Mouse (Mus musculus): ENCODE measurements at regions not wholly inside any gene's neighbourhood (a gene's known extent, or its start where the extent isn't known, plus 50 kb on each side); places are given as distances from the start of the nearest gene placed in this dataset.

DNA sequence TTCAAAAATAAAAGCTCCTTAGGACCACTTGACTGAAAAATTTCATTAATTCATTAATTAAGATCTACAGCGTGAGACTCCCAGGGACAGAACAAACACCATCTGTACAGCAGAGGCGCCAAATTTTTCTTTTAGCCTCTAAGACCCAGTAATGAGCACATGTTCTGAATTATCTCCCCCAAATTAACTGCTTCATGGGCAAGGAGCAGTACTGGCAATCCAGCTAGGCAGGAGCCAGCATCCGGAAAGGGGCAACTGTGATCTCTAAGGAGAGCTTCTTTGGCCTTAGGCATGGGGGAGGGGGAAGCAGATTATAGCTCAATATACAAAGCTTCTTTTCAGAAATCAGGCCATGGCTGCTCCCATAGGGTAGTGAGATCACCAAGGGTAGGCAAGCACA lies 278.2 kb upstream of the Castor2 start:
- no peak for DNase-seq (ENCODE audit: low spot score in 2 of 2)

- DNase-seq (ENCODE audit: low spot score in 2 of 2) = no peak
These were observed 284.0 kb upstream of the Castor2 start for GRCm38 (mm10) chr5:133815462-133815861.

- peak; percentile 11 to 19 for DNase-seq (ENCODE audit: low spot score in 2 of 2)
These were observed 285.1 kb upstream of the Castor2 start for GRCm38 (mm10) chr5:133814436-133814835.

DNA sequence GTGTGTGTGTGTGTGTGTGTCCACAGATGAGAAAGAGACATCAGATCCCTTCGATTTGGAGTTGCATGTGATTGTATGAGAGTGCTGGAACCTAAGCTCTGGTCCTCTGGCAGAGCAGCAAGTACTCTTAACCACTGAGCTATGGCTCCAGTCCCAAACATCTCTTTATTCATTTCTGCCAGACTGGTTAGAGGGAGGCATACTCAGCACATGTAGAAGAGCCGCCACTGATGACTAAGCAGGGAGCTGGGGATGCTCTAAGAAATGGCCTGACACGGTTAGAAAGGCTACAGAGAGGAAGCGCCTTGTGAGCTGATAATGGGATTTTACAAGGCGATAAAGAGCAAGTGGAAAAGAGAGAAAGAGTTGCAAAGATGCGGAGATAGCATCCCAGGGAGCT lies 287.3 kb upstream of the Castor2 start:
- no peak for DNase-seq (ENCODE audit: low spot score in 2 of 2)

DNA sequence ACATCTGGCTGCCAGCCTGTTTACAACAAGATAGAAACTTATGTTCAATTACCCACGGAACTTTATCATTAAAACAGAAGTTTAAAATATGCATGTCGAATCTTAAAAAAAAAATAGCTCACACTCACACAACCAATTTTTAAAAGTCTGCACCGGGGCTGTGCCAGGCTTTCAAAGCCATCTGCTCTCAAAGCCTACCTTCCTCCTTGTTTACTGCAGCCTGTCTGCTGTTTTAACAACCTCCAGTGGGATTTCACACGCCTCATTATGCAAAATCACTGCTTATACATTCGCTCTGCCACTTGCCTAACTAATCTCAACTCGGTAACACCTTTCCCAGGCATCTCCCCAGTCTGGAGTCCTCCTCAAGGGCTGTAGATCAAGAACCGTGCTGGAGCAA lies 292.6 kb upstream of the Castor2 start:
- DNase-seq (ENCODE audit: low spot score in 2 of 2) = peak in 1 of 2 experiments; percentile 64

GRCm38 (mm10) chr5:133802001-133802400 lies 297.5 kb upstream of the Castor2 start:
- no peak for DNase-seq (ENCODE audit: low spot score in 2 of 2)

- DNase-seq (ENCODE audit: low spot score in 2 of 2) = peak in 1 of 2 experiments; percentile 58
These were observed 303.9 kb upstream of the Castor2 start for GRCm38 (mm10) chr5:133795638-133796037.

- DNase-seq (ENCODE audit: low spot score in 2 of 2) = no peak
These were observed 308.8 kb upstream of the Castor2 start for GRCm38 (mm10) chr5:133790726-133791125.

DNA sequence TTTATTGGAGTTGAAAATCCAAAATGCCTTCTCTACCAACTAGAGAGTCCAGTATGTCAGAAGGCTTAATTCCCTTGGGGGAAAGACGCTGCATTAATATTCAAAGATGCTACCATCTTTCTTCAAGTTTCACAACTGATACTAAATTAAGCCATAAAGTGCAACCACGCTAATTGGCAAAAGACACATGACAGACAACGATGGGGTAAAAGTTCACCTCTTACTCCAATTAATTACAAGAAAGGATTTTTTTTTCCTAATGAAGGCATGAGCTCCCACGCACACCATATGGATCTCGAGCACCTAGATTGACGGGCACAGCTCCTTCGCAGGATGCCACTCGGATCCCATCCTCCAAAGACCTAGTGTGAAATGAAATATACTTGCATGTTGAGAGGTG lies 311.5 kb upstream of the Castor2 start:
- DNase-seq (ENCODE audit: low spot score in 2 of 2) = no peak

GRCm38 (mm10) chr5:133787491-133787890 lies 312.0 kb upstream of the Castor2 start:
- no peak for DNase-seq (ENCODE audit: low spot score in 2 of 2)

DNA sequence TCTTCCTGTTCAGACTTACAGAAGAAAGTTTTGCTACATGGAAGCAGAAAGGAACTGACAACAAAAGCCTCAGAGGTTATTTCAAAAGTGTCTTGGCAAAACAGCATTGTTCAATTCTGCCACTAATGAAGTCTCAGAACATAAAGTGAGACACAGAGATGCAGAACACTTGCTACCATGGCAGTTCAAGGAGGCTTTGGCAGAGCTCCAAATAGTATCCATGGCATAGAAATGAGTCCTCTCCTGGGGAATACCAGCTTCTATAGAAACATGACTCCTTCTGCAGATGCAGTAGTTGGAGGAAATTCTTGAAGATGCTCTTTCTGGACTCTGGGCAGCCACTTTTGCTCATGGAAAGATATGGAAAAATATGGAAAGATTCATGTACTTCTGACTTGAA lies 322.9 kb upstream of the Castor2 start:
- DNase-seq (ENCODE audit: low spot score in 2 of 2) = no peak

- DNase-seq (ENCODE audit: low spot score in 2 of 2) = no peak
These were observed 325.4 kb upstream of the Castor2 start for GRCm38 (mm10) chr5:133774116-133774515.

GRCm38 (mm10) chr5:133768856-133769255 lies 330.7 kb upstream of the Castor2 start:
- DNase-seq (ENCODE audit: low spot score in 2 of 2) = peak; percentile 24 to 44

GRCm38 (mm10) chr5:133757817-133758216 lies 341.7 kb upstream of the Castor2 start:
- peak in 1 of 2 experiments; percentile 29 for DNase-seq (ENCODE audit: low spot score in 2 of 2)

GRCm38 (mm10) chr5:133754180-133754579 lies 345.3 kb upstream of the Castor2 start:
- no peak for DNase-seq (ENCODE audit: low spot score in 2 of 2)

- DNase-seq (ENCODE audit: low spot score in 2 of 2) = peak in 1 of 2 experiments; percentile 28
These were observed 345.9 kb upstream of the Castor2 start for GRCm38 (mm10) chr5:133753461-133754160.

DNA sequence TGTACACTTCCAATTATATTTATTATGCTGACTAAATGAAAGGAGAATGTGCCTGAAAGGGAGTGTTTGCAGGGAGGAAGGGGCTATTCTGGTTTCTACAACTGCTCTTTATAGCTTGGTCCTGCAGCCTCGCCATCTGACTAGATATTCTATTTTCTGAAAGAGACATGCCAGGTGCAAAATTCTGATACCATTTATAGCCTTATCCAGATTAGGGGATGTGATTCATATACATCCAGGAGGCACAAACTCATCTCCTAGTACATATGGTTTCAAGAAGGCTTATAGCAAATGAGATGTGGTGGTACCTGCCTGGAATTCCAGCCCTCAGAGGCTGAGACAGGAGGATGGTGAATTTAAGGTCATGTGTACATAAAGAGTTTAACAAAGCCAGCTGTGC lies 352.6 kb upstream of the Castor2 start:
- peak in 1 of 2 experiments; percentile 21 for DNase-seq (ENCODE audit: low spot score in 2 of 2)

GRCm38 (mm10) chr5:133746411-133746810 lies 353.1 kb upstream of the Castor2 start:
- no peak for DNase-seq (ENCODE audit: low spot score in 2 of 2)

DNA sequence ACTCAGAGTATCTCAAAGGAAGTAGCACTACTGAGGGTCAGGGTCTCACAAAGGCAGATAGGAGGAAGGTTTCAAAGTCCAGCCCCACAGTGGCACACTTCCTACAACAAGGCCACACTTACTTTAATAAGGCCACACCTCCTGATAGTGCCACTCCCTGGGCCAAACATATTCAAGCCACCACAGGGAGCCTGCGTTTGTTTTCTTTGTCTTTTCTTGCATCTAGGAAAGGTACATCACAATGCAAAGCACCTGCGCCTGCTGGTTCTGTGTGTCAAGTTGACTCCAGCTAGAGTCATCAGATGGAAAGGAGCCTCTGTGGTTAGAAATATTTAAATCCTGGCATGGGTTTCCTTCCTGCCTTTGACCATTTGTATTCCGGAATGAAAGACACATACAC lies 355.4 kb upstream of the Castor2 start:
- DNase-seq (ENCODE audit: low spot score in 2 of 2) = no peak

DNA sequence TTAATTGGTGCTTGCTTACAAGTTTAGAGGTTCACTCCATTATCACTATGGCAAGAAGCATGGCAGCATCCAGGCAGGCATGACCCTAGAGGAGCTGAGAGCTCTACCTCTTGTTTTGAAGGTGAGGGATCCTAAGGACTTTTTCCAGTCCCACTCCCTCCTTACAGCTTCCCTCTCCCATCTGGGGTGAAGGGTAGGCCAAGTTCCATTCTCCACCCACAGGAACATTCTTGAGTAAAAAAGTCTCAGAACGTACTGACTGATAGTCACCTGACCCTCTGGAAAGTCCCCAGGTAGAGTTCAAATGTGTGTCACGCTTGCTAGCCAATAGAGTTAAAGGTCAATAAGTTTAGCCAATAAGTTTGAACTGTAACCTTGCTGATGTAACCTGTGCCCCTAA lies 355.9 kb upstream of the Castor2 start:
- DNase-seq (ENCODE audit: low spot score in 2 of 2) = no peak

DNA sequence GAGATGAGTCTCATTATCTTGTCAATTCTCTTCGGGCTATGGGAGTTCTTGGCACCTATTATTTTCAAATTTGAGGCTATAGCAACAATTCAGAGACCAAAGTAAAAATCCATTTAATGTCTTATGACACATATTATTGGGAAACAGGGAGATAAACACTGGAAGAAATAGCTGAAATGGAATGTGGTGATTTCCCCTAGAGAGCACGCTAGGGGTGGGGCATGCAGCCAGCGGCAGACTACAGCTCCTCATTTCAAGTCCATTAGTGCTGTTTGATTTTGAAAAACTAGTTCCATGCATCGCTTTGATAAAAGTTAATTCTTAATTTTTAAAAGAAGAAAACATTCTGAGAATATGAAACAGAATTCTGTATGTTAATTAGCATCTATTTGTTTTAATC lies 367.6 kb upstream of the Castor2 start:
- no peak for DNase-seq (ENCODE audit: low spot score in 2 of 2)

DNA sequence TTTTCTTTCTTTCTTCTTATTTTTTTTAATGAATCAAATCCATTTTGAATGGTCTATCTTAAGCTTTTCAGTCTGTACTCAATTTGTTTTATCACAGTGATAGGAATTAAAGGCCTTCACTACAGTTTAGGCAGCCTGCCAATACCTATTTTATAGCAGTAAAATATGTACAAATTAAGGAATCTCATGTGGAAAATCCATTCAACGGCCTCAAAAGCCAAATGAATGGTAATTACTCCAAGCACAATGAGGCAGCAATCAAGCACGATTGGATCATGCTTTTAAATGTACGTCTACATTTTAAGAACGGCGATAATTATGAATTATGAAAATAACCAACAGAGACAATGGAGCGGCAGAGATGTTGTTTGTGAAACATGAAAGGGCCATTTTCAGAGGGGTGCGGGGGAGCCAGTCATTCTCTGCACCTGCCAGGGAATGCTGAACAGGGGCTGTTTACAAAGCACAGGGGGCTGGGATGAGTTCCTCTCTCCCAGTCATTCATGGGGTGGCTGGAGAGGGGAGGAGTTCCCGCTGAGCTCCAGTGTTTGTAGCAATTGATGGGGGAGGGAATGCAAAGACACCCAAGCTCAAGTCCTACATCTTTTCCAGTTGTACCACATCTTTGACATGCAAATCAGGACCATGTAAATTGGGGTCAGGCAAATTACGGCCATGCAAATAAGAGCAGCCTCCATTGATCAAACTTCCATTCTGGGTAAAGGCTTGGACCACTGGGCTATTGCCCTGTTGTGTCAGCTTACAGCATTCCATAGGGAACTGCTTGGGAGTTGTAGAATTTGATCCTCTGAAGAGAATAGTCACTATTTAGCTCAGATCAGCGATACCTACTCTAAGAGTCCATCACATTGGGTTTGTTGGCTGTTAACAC lies 381.1 kb upstream of the Castor2 start:
- peak; percentile 2 to 11 for DNase-seq (ENCODE audit: low spot score in 2 of 2)

GRCm38 (mm10) chr5:133715830-133716229 lies 383.7 kb upstream of the Castor2 start:
- DNase-seq (ENCODE audit: low spot score in 2 of 2) = no peak
